Mouse (Mus musculus) stomach, embryonic 15.5 days (tissue): ENCODE data around the gene Chmp3. TPM values are rescaled to one million over a fixed set of nuclear protein-coding genes. Genes with fewer than 3 reads are reported as not detected.

Experiments used
- ATAC-seq: fragments of 200-750 bp; cut with Nextera tagmentation; 2 replicates; pipeline ENCODE4 v1.8.0; 2017; ENCODE audit warnings: low read depth, moderate number of reproducible peaks, moderate TSS enrichment; ENCODE audit not compliant: insufficient read depth, low FRiP score
- H3K27ac ChIP-seq: fragments of 300-500 bp; sonication (generic); 2 replicates; pipeline ENCODE4 v1.5.1; 2015; ENCODE audit warnings: mild to moderate bottlenecking, inconsistent platforms
- H3K27me3 ChIP-seq: fragments of 300-500 bp; sonication (generic); replicated peaks from 2 replicates; pipeline ENCODE4 v1.6.1; 2015; ENCODE audit warnings: inconsistent platforms
- H3K36me3 ChIP-seq: fragments of 300-500 bp; sonication (generic); 2 replicates; pipeline ENCODE4 v1.6.1; 2015; ENCODE audit warnings: inconsistent platforms
- H3K4me1 ChIP-seq: fragments of 300-500 bp; sonication (generic); 2 replicates; pipeline ENCODE4 v1.6.1; 2015; ENCODE audit warnings: inconsistent platforms
- H3K4me2 ChIP-seq: fragments of 300-500 bp; sonication (generic); 2 replicates; pipeline ENCODE4 v1.6.1; 2015; ENCODE audit warnings: mild to moderate bottlenecking, inconsistent platforms
- H3K4me3 ChIP-seq: fragments of 300-500 bp; sonication (generic); replicated peaks from 2 replicates; pipeline ENCODE4 v1.5.1; 2015; ENCODE audit warnings: inconsistent platforms
- H3K9ac ChIP-seq: fragments of 300-500 bp; sonication (generic); 2 replicates; pipeline ENCODE4 v1.6.1; 2015; ENCODE audit warnings: inconsistent platforms
- H3K9me3 ChIP-seq: fragments of 300-500 bp; sonication (generic); 2 replicates; pipeline ENCODE4 v1.6.1; 2016; ENCODE audit warnings: inconsistent platforms
- WGBS: fragments of 180-500 bp; shearing (Covaris S2); methylation state at CpG from one replicate; pipeline ENCODE4 v1.1.7; 2015; 5-methylcytosine and 5-hydroxymethylcytosine counted together
- polyA plus RNA-seq: library from polyadenylated mRNA; unstranded; fragments of >200 nt; fragmentation: Nextera tagmentation; extraction: Ambion mirVana; gene quantifications from 2 replicates; pipeline ENCODE4 v1.2.1, GENCODE M21; 2015

Chmp3 gene
- 66.8 and 68.9 TPM in 2 replicates for polyA plus RNA-seq

DNA sequence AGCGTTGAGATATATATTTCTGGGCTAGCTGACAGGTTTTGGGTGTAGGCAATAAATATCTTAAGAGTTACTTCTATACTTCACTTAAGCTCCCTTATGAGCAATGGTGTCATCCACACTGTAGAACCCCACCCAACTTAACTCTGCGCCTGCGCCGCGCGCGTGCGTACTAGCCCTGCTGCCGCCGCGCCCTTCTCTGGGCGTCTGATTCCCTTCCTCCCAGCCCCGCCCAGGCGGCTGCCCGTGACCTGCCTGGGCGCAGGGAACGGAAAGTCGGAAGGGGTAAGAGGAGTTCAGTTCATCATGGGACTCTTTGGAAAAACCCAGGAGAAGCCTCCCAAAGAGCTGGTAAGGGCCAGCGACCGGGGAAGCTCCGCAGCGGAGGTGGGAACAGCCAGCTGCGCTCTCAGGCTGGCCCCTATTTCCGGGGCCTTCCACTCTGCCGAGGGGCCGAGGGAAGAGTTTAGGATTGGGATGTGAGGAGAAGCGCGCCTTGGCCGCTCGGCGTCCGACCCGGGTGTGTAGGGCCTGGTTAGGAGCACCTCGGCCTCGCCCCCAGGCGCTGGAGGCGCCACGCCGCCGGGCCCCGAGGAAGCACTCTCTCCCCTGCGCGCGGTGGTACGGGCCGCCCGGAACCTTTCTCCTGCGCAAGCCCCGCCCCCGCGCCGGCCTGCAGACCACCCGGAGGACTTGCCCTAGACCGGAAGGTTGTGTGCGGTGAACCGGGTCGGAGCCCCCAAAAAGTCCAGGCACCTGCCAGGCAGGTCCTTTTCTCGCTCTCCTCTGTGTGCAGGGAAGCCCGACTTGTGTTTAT lies at the start of gene Chmp3:
Chmp3 (plus strand) TSS at position 112 of the 814 bp plus-strand sequence.
- peak; percentile 99 for ATAC-seq
- Histone ChIP-seq H3K36me3 (no peaks in the 10 kb centered on the region), H3K27me3 (no peaks in the 10 kb centered on the region), H3K27ac (peak within 1 kb of the TSS; percentile 99), H3K4me1 (no peaks in the 10 kb centered on the region), H3K4me2 (peak within 1 kb of the TSS; percentile 66), H3K9me3 (no peaks in the 10 kb centered on the region), H3K4me3 (peak within 1 kb of the TSS; percentile 82), H3K9ac (peak within 1 kb of the TSS; percentile 98)
- under 1% methylated on average over 59 of the region's 59 CpGs for WGBS

DNA sequence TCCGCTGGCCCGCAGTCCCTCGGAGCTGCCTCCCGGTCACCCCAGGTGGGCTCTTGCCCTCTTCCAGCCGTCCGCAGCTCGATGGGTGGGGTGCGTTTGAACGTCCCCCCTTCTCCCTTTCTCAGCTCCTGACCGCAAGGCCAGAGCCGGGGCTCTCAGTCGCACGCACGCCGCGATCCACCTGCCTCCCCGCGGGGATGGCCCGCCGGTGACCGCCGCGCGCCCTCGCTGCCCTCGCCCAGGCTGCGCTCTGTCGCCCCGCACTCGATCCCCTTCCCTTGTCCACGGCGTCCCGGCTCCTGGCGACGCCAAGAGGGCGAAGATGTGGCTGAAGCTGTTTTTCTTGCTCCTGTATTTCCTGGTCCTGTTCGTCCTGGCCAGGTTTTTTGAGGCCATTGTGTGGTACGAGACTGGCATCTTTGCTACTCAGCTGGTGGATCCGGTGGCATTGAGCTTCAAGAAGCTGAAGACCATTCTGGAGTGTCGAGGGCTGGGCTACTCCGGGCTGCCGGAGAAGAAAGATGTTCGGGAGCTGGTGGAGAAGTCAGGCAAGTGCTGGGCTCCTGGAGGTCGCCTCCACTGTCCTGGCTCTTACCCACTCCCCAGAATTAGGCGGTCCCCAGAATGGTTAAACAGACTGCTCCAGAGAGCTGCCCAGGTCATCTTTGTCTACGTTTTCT lies 49.1 kb upstream of the Chmp3 start:
- Histone ChIP-seq H3K36me3 (no peaks in the 10 kb centered on the region), H3K4me1 (no peaks in the 10 kb centered on the region), H3K9ac (peak overlapping the region; percentile 100), H3K4me2 (peak overlapping the region; percentile 67), H3K27ac (peak overlapping the region; percentile 99), H3K27me3 (no peaks in the 10 kb centered on the region), H3K9me3 (no peaks in the 10 kb centered on the region), H3K4me3 (peak overlapping the region; percentile 84)
- 0 out of 2 replicates have a peak, but pooled peaks have one; percentile 0 for ATAC-seq
- under 1% methylated on average over 44 of the region's 46 CpGs for WGBS

- H3K4me2 ChIP-seq = no peak overlapping the region
- ATAC-seq = no peak
- H3K9me3 ChIP-seq = no peaks in the 10 kb centered on the region
- WGBS = 83% methylated on average over 3 of the region's 3 CpGs
- no peaks in the 10 kb centered on the region for H3K27me3 ChIP-seq
- no peak overlapping the region for H3K9ac ChIP-seq
- no peak overlapping the region for H3K4me3 ChIP-seq
- no peak overlapping the region for H3K27ac ChIP-seq
- H3K36me3 ChIP-seq = no peaks in the 10 kb centered on the region
- no peaks in the 10 kb centered on the region for H3K4me1 ChIP-seq
These were observed 43.0 kb upstream of the Chmp3 start for GRCm38 (mm10) chr6:71500575-71500974.

- H3K4me3 ChIP-seq = no peak overlapping the region
- no peak overlapping the region for H3K9ac ChIP-seq
- no peaks in the 10 kb centered on the region for H3K36me3 ChIP-seq
- no peak overlapping the region for H3K27ac ChIP-seq
- no peaks in the 10 kb centered on the region for H3K9me3 ChIP-seq
- H3K27me3 ChIP-seq = no peaks in the 10 kb centered on the region
- no peak overlapping the region for H3K4me2 ChIP-seq
- no peaks in the 10 kb centered on the region for H3K4me1 ChIP-seq
- no peak for ATAC-seq
- 68% methylated on average over 4 of the region's 4 CpGs for WGBS
These were observed 40.6 kb upstream of the Chmp3 start for GRCm38 (mm10) chr6:71503001-71503400.

DNA sequence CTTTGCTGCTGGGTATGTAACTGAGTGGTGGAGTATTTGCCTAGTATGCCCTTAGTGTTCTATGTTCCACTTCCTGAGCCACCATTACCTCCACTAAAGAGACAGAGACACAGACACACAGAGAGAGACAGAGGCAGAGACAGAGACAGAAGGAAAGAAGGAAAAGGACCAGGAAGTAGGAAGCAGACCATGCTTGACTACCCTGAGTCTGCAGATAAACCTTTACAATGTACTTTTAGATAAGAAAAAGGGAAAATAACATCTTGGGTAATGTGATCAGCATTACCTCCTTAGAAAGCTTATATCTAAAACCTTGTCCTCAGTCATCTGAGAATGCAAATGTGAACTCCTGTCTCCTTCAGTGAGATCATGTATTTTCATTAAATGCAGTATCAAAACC lies 39.9 kb upstream of the Chmp3 start:
- ATAC-seq = no peak
- Histone ChIP-seq H3K9me3 (no peaks in the 10 kb centered on the region), H3K36me3 (peaks cover 2% of the 10 kb centered on the region; the same call in 1 of the 2 replicates), H3K27me3 (no peaks in the 10 kb centered on the region), H3K27ac (no peak overlapping the region), H3K4me3 (no peak overlapping the region), H3K4me2 (no peak overlapping the region), H3K4me1 (no peaks in the 10 kb centered on the region), H3K9ac (no peak overlapping the region)

GRCm38 (mm10) chr6:71504091-71504490 lies 39.5 kb upstream of the Chmp3 start:
- no peak overlapping the region for H3K27ac ChIP-seq
- 67% methylated on average over 4 of the region's 4 CpGs for WGBS
- H3K4me3 ChIP-seq = no peak overlapping the region
- no peak overlapping the region for H3K4me2 ChIP-seq
- no peak overlapping the region for H3K9ac ChIP-seq
- ATAC-seq = no peak
- H3K4me1 ChIP-seq = no peaks in the 10 kb centered on the region
- H3K9me3 ChIP-seq = no peaks in the 10 kb centered on the region
- H3K27me3 ChIP-seq = no peaks in the 10 kb centered on the region
- H3K36me3 ChIP-seq = peaks cover 4% of the 10 kb centered on the region; the same call in 1 of the 2 replicates

GRCm38 (mm10) chr6:71505671-71506070 lies 37.9 kb upstream of the Chmp3 start:
- Histone ChIP-seq H3K4me3 (no peak overlapping the region), H3K9me3 (no peaks in the 10 kb centered on the region), H3K9ac (no peak overlapping the region), H3K27me3 (no peaks in the 10 kb centered on the region), H3K4me1 (no peaks in the 10 kb centered on the region), H3K27ac (no peak overlapping the region), H3K4me2 (no peak overlapping the region), H3K36me3 (peaks cover 10% of the 10 kb centered on the region; the same call in 1 of the 2 replicates)
- ATAC-seq = no peak
- 92% methylated on average over 2 of the region's 2 CpGs for WGBS

- H3K4me2 ChIP-seq = no peak overlapping the region
- no peak for ATAC-seq
- no peak overlapping the region for H3K9ac ChIP-seq
These were observed 24.1 kb upstream of the Chmp3 start for GRCm38 (mm10) chr6:71519476-71519875.

GRCm38 (mm10) chr6:71525556-71525955 lies 18.0 kb upstream of the Chmp3 start:
- Histone ChIP-seq H3K4me3 (no peak overlapping the region), H3K4me2 (no peak overlapping the region), H3K9me3 (no peaks in the 10 kb centered on the region), H3K27ac (no peak overlapping the region), H3K27me3 (no peaks in the 10 kb centered on the region), H3K9ac (no peak overlapping the region), H3K4me1 (no peaks in the 10 kb centered on the region), H3K36me3 (no peaks in the 10 kb centered on the region)
- ATAC-seq = no peak
- 52% methylated on average over 3 of the region's 3 CpGs for WGBS

More at GRCm38 (mm10) chr6:71519476-71519875, 24.1 kb upstream of the Chmp3 start:
- WGBS = 80% methylated on average over 4 of the region's 4 CpGs
- Histone ChIP-seq H3K27me3 (no peaks in the 10 kb centered on the region), H3K36me3 (no peaks in the 10 kb centered on the region), H3K27ac (no peak overlapping the region), H3K4me1 (no peaks in the 10 kb centered on the region), H3K9me3 (no peaks in the 10 kb centered on the region), H3K4me3 (no peak overlapping the region)

- H3K27me3 ChIP-seq = no peaks in the 10 kb centered on the region
- no peak overlapping the region for H3K4me2 ChIP-seq
- H3K9ac ChIP-seq = no peak overlapping the region
- no peak for ATAC-seq
- no peaks in the 10 kb centered on the region for H3K9me3 ChIP-seq
- H3K4me3 ChIP-seq = no peak overlapping the region
- H3K4me1 ChIP-seq = no peaks in the 10 kb centered on the region
- no peak overlapping the region for H3K27ac ChIP-seq
- 86% methylated on average over 10 of the region's 10 CpGs for WGBS
- no peaks in the 10 kb centered on the region for H3K36me3 ChIP-seq
These were observed 16.5 kb upstream of the Chmp3 start for GRCm38 (mm10) chr6:71527056-71527455.

DNA sequence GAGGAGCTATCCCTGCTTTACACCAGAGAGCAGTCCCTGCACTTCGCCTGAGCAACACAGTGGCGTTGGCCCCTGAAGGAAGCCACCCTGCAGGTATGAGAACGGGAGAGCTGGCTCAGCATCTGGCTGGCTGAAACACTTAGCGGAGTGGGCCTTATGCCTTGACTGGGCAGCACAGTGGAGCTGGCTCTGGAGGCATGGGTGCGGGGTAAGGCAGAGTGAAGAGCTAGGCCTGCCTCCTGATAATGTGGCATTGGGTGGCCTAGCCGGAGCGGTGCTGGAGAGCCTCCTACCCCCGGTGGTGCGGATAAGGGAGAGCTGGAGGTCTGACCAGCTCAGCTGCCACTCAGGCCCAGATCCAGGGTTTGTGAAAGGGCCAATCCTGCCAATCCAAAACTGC lies 15.8 kb upstream of the Chmp3 start:
- H3K4me3 ChIP-seq = no peak overlapping the region
- ATAC-seq = no peak
- no peak overlapping the region for H3K9ac ChIP-seq
- no peak overlapping the region for H3K4me2 ChIP-seq
- H3K9me3 ChIP-seq = no peaks in the 10 kb centered on the region
- no peaks in the 10 kb centered on the region for H3K27me3 ChIP-seq
- 83% methylated on average over 9 of the region's 9 CpGs for WGBS
- no peaks in the 10 kb centered on the region for H3K36me3 ChIP-seq
- H3K27ac ChIP-seq = no peak overlapping the region
- no peaks in the 10 kb centered on the region for H3K4me1 ChIP-seq

DNA sequence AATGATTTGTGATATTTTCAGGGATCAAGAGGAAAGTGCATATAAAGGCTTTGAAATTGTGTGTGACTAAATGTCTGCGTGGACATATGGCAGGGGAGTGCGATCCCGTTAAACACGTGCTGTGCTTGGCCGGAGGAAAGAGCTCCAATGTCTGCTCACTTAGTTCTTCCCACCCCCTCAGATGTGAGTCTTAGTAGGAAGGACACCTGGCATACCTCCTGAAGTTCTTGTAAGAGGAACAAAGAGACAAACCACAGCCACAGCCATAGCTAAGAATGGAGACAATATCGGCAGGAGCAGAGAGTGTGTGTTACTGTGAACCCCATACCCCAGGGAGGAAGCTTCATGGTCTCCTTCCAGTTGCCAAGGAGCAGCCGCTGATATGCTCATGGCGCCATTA lies 13.4 kb upstream of the Chmp3 start:
- no peak for ATAC-seq
- Histone ChIP-seq H3K9me3 (no peaks in the 10 kb centered on the region), H3K4me1 (no peaks in the 10 kb centered on the region), H3K4me3 (no peak overlapping the region), H3K27me3 (no peaks in the 10 kb centered on the region), H3K4me2 (no peak overlapping the region), H3K9ac (no peak overlapping the region), H3K36me3 (no peaks in the 10 kb centered on the region), H3K27ac (no peak overlapping the region)
- 85% methylated on average over 8 of the region's 8 CpGs for WGBS
